Mouse (Mus musculus): ENCODE data around the gene Radil.

GRCm38 (mm10) chr5:142549961-142550705, 765 bp downstream of the Radil start:
- TF ChIP-seq CTCF (IDR thresholded peaks at IDR 0.05; ENCODE audit: low read depth, low read length) (no peak), POLR2A (IDR thresholded peaks at IDR 0.05; ENCODE audit: insufficient read depth, low read length) (no peak)
